Mouse (Mus musculus) kidney, embryonic 15.5 days (tissue): ENCODE data around the gene Rfx5. TPM values are rescaled to one million over a fixed set of nuclear protein-coding genes. Genes with fewer than 3 reads are reported as not detected.
A peak's percentile ranks its signal among the peaks of the same experiment; 100 is the strongest.
"Not testable (repeated sequence)": the region's sequence is repeated elsewhere in the genome, so short reads cannot be mapped to it uniquely, and the experiment has no call there.

Source experiments
- ATAC-seq: fragments of 200-750 bp; cut with Nextera tagmentation; replicated peaks from 2 replicates; pipeline ENCODE4 v1.8.0; 2017; ENCODE audit warnings: moderate TSS enrichment; ENCODE audit not compliant: low FRiP score
- H3K27ac ChIP-seq: fragments of 300-500 bp; sonication (generic); 2 replicates; pipeline ENCODE4 v1.5.1; 2015; ENCODE audit warnings: mild to moderate bottlenecking, inconsistent platforms
- H3K27me3 ChIP-seq: fragments of 300-500 bp; sonication (generic); 2 replicates; pipeline ENCODE4 v1.6.1; 2015; ENCODE audit warnings: inconsistent platforms
- H3K36me3 ChIP-seq: fragments of 300-500 bp; sonication (generic); 2 replicates; pipeline ENCODE4 v1.6.1; 2015; ENCODE audit warnings: inconsistent platforms
- H3K4me1 ChIP-seq: fragments of 300-500 bp; sonication (generic); 2 replicates; pipeline ENCODE4 v1.6.1; 2015; ENCODE audit warnings: inconsistent platforms
- H3K4me2 ChIP-seq: fragments of 300-500 bp; sonication (generic); 2 replicates; pipeline ENCODE4 v1.6.1; 2015; ENCODE audit warnings: moderate library complexity, mild to moderate bottlenecking, inconsistent platforms
- H3K4me3 ChIP-seq: fragments of 300-500 bp; sonication (generic); replicated peaks from 2 replicates; pipeline ENCODE4 v1.5.1; 2015; ENCODE audit warnings: mild to moderate bottlenecking, inconsistent platforms
- H3K9ac ChIP-seq: fragments of 300-500 bp; sonication (generic); 2 replicates; pipeline ENCODE4 v1.6.1; 2015; ENCODE audit warnings: mild to moderate bottlenecking, inconsistent platforms
- H3K9me3 ChIP-seq: fragments of 300-500 bp; sonication (generic); replicated peaks from 2 replicates; pipeline ENCODE4 v1.6.1; 2016; ENCODE audit warnings: inconsistent platforms
- WGBS: fragments of 180-500 bp; shearing (Covaris S2); methylation state at CpG from one replicate; pipeline ENCODE4 v1.1.7; 2015; ENCODE audit warnings: mixed read lengths; 5-methylcytosine and 5-hydroxymethylcytosine counted together
- polyA plus RNA-seq: library from polyadenylated mRNA; unstranded; fragments of >200 nt; fragmentation: Nextera tagmentation; extraction: Ambion mirVana; gene quantifications from 2 replicates; pipeline ENCODE4 v1.2.1, GENCODE M21; 2015

Rfx5 gene
- polyA plus RNA-seq, 1 experiment from 2014 or later, result 8.9 TPM

DNA sequence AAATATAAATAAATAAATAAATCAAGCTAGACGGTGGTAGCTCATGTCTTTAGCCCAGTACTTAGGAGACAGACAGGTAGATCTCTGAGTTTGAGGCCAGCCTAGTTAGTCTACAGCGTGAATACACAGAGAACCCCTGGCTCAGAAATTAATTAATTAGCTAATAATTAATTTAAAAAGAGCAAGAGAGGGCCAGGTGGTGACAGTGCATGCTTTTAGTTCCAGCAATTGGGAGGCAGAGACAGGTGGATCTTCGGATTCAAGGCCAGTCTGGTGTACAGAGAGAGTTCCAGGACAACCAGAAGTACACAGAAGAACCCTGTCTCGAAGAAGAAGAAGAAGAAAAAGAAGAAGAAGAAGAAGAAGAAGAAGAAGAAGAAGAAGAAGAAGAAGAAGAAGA lies 24.9 kb upstream of the Rfx5 start:
- 90% methylated on average over 4 of the region's 4 CpGs for WGBS
- peaks cover 30% of the 10 kb centered on the region for H3K4me1 ChIP-seq
- H3K4me3 ChIP-seq, H3K9me3 ChIP-seq, ATAC-seq, H3K4me2 ChIP-seq, H3K27ac ChIP-seq, H3K9ac ChIP-seq, H3K27me3 ChIP-seq, H3K36me3 ChIP-seq: not testable (repeated sequence)

DNA sequence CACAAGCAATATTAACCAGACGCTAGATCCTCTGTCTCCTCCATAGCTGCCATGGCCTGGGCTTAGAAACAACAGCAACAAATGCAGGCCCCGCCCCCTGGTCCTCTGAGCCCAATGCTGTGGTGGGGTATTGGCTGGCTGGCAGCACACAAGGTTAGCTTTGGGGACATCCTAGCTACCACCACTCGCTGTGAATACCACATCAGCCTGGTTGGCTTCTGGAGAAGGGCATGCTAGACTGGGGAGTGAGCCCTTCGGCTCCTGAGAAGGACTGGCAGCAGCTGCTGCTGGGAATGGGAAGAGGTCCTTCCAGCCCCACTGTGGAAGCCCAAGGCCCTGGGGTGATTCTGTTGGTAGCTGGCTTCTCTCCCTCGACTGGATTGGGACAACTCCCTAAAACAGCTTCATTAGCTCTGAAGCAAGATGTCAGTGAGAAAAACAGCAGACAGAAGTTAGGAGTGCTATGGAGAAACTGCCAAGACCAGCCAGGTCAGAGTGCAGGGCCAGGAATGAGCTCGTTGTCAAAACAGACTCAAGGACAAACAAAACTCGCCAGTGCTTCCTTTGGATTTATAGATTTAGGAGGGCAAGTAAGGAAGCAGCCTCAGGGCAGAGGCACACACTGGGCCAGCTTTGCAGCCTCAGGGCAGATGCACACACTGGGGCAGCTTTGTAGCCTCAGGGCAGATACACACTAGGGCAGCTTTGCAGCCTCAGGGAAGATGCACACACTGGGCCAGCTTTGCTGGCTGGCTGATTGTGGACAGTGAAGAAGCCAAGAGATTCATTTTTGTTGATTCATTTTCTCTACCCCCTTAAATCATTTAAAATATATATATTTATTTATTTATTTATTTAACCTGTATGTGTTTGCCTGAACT lies 23.2 kb upstream of the Rfx5 start:
- not testable (repeated sequence) for H3K36me3 ChIP-seq, H3K27me3 ChIP-seq, H3K9me3 ChIP-seq, H3K9ac ChIP-seq, H3K4me2 ChIP-seq, H3K4me3 ChIP-seq
- peaks cover 33% of the 10 kb centered on the region for H3K4me1 ChIP-seq
- ATAC-seq, result 0 out of 2 replicates have a peak, but pooled peaks have one; percentile 22
- WGBS, result 34% methylated on average over 7 of the region's 7 CpGs
- H3K27ac ChIP-seq, result peak overlapping the region; percentile 78

DNA sequence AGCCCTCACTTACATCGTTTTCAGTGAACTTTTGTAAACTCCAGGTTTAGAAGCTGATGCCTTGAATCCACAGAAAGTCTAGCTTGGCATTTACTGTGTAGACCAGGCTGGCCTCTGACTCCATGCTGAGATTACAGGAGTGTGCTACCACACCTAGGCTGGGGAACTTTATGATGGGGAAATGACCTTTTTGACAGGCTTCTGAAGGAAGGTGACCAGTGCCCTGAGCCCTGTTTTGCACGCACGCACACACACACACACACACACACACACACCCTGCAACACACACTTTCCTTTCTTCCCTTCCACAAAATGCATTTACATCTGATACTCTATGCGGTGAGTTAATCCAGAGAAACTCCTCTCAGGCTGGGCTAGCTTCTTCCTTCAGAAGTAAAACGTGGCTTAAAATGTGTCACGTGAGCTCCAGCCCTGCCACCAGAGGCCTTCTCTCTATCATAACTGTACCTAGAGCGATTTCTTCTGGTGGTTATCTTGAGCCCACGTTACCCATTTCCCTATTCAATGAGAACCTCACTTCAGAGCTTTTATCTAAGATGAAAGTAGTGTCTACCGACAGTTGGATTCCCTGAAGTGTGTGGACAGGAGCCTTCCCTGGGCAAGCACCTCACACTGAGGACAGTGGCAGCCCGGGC lies 22.3 kb upstream of the Rfx5 start:
- not testable (repeated sequence) for H3K27ac ChIP-seq, H3K9me3 ChIP-seq, H3K36me3 ChIP-seq, H3K9ac ChIP-seq, H3K4me3 ChIP-seq, H3K4me2 ChIP-seq, ATAC-seq, H3K27me3 ChIP-seq
- H3K4me1 ChIP-seq, result peaks cover 33% of the 10 kb centered on the region
- WGBS, result 76% methylated on average over 10 of the region's 10 CpGs

DNA sequence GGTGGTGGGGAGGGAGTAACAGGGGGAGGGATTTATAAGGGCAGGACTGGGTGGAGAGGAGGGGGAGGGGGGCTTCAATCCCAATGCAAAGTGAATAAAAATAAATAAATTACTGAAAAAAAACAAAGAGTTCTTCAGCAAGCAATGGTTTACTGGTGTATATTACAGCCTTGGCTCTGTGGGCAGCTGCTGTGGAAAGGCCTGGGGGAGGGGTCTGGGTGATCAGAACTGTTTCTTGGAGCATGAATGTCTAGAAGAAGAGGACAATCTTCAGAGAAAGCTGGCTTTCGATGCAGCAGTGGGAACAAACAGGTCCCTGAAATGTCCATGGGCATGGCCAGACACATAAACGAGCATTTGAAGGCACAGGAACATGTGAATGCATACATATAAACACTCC lies 21.6 kb upstream of the Rfx5 start:
- H3K9ac ChIP-seq, H3K4me3 ChIP-seq, ATAC-seq, H3K9me3 ChIP-seq, H3K27me3 ChIP-seq, H3K36me3 ChIP-seq: not testable (repeated sequence)
- Histone ChIP-seq H3K27ac (peak overlapping the region; percentile 95), H3K4me2 (peak overlapping the region; percentile 62), H3K4me1 (peaks cover 33% of the 10 kb centered on the region)
- WGBS, result 40% methylated on average over 2 of the region's 2 CpGs

DNA sequence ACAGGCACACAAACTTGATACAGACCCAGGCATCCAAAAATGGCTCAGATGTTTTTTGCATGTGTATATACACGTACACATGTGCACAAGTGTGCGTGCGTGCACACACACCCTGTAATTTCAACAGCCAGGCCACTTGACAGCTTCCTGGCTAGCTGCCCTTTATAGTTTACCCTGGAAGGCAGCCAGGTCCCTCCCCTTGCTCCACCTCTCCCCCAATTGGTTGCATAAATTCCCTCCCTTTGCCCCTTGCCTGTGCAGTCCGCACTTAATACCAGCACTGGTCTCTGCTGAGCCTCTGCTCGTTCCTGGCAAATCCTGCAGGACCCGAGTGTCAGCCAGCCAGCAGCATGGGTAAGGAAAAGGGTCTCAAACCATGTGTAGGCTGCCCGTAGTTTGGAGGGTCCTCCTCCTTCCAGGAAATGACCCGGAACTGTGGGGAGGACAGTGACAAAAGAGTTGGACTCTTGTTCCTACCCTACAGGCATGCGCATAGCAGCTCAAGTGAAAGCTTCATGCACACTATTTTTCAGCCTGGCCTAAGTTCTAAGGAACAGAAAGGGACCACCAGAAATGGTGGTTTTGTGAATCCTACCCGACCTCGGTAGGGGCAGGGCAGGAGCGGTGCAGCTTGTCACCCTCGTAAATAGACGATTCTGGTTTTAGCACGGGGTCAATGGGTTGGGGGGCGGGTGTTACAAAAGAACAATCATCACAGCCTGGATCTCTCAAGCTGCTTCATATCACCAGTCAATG lies 20.9 kb upstream of the Rfx5 start, which contains the start of gene Selenbp1:
TSS of gene Selenbp1 (plus strand) at position 248 of the 756 bp plus-strand sequence.
- Histone ChIP-seq H3K9me3 (no peaks in the 10 kb centered on the region), H3K9ac (peak within 1 kb of the TSS; percentile 27), H3K36me3 (no peaks in the 10 kb centered on the region), H3K4me1 (peaks cover 33% of the 10 kb centered on the region), H3K27me3 (no peaks in the 10 kb centered on the region), H3K4me3 (peak within 1 kb of the TSS; percentile 46), H3K4me2 (peak within 1 kb of the TSS; percentile 62), H3K27ac (peak within 1 kb of the TSS; percentile 95)
- ATAC-seq, result peak; percentile 88
- 2% methylated on average over 16 of the region's 16 CpGs for WGBS

DNA sequence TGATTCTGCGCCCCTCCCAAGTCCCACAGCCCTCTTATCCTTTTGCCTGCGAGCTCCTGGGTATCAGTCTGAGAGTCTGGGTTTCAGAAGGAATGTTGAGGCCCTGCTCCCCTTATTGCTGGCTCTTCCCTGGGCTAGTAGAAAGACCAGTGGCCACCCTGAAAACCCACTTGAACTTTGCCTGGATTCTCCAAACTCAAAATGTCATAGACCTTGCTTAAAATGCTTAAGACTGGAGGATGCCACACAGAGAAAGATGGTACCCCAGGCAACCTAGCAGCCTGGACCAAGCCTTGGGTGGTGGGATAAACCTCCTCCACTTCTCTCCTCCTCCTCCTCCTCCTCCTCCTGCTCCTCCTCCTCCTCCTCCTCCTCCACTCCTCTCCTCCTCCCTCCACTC lies 20.3 kb upstream of the Rfx5 start:
- H3K36me3 ChIP-seq, H3K9ac ChIP-seq, H3K9me3 ChIP-seq, ATAC-seq, H3K27me3 ChIP-seq: not testable (repeated sequence)
- Histone ChIP-seq H3K4me1 (peaks cover 33% of the 10 kb centered on the region), H3K27ac (peak overlapping the region; percentile 71; the same call in 1 of the 2 replicates), H3K4me3 (peak overlapping the region; percentile 46; the same call in 1 of the 2 replicates), H3K4me2 (peak overlapping the region; percentile 62)
- no CpG with 5 or more reads among the region's 2 CpGs for WGBS

DNA sequence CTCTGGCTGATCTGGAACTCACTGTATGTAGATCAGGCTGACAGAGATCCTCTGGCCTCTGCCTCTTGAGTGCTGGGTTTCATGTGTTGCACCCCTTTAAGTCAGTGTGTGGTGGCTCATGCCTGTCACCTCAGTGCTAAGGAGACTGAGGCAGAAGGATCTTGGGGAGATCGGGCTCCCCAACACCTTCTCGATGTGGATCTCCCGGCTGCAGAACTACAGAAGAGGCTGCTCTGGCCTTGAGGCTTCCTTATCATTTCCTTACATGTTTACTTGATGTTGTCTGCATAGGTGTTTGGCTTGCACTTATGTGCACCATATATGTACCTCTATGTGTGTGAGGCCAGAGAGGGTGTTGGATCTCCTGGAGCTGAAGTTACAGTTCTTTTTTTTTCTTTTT lies 19.3 kb upstream of the Rfx5 start:
- WGBS, result 95% methylated on average over 3 of the region's 3 CpGs
- not testable (repeated sequence) for ATAC-seq, H3K4me3 ChIP-seq, H3K9me3 ChIP-seq, H3K27me3 ChIP-seq, H3K27ac ChIP-seq, H3K4me2 ChIP-seq, H3K9ac ChIP-seq, H3K36me3 ChIP-seq
- peaks cover 33% of the 10 kb centered on the region for H3K4me1 ChIP-seq

DNA sequence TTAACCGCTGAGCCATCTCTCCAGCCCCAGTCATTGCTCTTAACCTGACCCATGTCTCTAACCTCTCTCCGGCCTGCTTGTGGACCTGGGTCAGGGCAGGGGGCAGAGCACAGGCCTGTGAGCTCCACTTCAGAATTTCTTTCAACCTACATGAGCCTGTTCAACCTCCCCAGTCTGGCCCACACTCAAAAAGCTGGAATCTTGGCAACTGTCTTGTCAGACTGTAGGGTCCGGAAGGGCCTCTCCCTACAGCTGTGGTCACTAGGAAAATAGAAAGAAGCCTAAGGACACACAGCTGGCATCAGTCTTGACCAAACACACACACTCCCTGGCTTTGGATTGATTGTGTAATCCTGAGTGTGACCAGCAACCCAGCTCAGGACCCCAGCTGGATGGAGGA lies 18.5 kb upstream of the Rfx5 start:
- H3K27me3 ChIP-seq, H3K9me3 ChIP-seq, H3K36me3 ChIP-seq, H3K4me2 ChIP-seq, ATAC-seq, H3K9ac ChIP-seq, H3K4me3 ChIP-seq: not testable (repeated sequence)
- peaks cover 30% of the 10 kb centered on the region for H3K4me1 ChIP-seq
- WGBS, result 61% methylated on average over 3 of the region's 3 CpGs
- H3K27ac ChIP-seq, result peak overlapping the region; percentile 22; the same call in 1 of the 2 replicates

DNA sequence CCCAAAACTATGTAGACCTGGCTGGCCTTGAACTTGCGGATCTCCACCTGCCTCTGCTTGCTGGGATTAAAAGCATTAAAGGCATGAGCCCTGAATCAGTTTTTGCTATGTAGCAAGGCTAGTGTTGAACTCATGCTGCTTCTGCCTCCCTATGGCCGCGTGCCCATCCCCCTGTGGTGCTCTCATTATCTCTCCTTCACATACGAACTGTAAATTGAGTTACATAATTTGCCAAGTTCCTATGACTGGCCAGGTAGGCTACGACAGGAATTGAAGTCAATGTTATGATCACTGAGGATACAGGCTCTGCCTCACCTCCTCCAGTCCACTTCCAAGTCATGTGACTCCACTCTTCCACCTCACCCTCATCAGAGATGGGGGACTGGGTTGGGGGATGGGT lies 17.7 kb upstream of the Rfx5 start:
- H3K4me3 ChIP-seq, H3K36me3 ChIP-seq, ATAC-seq, H3K27me3 ChIP-seq, H3K27ac ChIP-seq, H3K9ac ChIP-seq, H3K9me3 ChIP-seq, H3K4me2 ChIP-seq: not testable (repeated sequence)
- H3K4me1 ChIP-seq, result peaks cover 24% of the 10 kb centered on the region
- WGBS, result 89% methylated on average over 5 of the region's 5 CpGs

DNA sequence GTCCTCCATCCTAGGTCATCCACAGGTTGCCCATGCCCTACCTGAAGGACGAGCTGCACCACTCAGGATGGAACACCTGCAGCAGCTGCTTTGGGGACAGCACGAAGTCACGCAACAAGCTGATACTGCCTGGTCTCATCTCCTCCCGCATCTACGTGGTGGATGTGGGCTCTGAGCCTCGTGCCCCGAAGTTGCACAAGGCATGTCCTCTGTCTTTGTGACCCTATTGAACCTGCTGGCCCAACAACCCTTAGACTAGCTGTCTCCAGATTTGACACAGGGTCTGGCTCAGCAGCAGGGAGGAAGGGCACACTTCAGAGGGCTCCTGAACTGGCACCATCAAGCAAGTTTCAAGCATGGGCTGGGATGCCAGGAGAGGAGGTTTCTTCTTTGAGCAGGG lies 16.7 kb upstream of the Rfx5 start:
- WGBS, result 88% methylated on average over 6 of the region's 7 CpGs
- H3K36me3 ChIP-seq, result not testable (repeated sequence)

DNA sequence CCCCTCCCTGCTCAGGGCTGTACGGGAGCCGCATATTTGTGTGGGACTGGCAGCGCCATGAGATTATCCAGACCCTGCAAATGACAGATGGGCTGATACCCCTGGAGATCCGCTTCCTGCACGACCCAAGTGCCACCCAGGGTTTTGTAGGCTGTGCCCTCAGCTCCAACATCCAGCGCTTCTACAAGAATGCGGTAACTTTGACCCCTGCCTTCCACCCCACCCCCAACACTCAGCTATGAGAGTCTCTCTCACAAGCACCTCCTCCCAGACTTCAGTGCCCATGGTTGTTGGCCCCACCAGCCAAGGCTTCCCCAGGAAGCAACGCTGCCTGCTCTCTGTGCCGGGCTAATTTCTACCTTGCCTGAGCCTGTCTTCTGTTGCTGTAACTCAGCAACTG lies 13.8 kb upstream of the Rfx5 start:
- H3K9ac ChIP-seq, H3K36me3 ChIP-seq, H3K4me2 ChIP-seq, H3K9me3 ChIP-seq, H3K4me1 ChIP-seq, H3K27ac ChIP-seq, ATAC-seq, H3K27me3 ChIP-seq, H3K4me3 ChIP-seq: not testable (repeated sequence)
- 70% methylated on average over 9 of the region's 9 CpGs for WGBS

More for the DNA sequence above, 16.7 kb upstream of the Rfx5 start:
- not testable (repeated sequence) for H3K4me2 ChIP-seq, H3K27ac ChIP-seq, ATAC-seq, H3K9me3 ChIP-seq, H3K9ac ChIP-seq, H3K4me3 ChIP-seq, H3K27me3 ChIP-seq
- peaks cover 17% of the 10 kb centered on the region for H3K4me1 ChIP-seq
